Mouse (Mus musculus) retina, embryonic 14.5 days (tissue): Measurements from ENCODE around the gene Lrrc74b.
"Not testable (repeated sequence)": the region's sequence is repeated elsewhere in the genome, so short reads cannot be mapped to it uniquely, and the experiment has no call there.

ENCODE experiments used
- DNase-seq: peaks from one replicate; pipeline ENCODE4 v3.0.0-alpha.2; 2015; ENCODE audit warnings: low spot score

Gene Lrrc74b

GRCm38 (mm10) chr16:17552837-17553236 lies 8.2 kb downstream of the Lrrc74b start:
- no peak for DNase-seq

- no peak for DNase-seq
Measured at GRCm38 (mm10) chr16:17542632-17543031, 18.4 kb downstream of the Lrrc74b start.

- DNase-seq, result no peak
Measured at GRCm38 (mm10) chr16:17536584-17536983, 24.5 kb downstream of the Lrrc74b start.

- DNase-seq, result no peak
Measured at GRCm38 (mm10) chr16:17532676-17533329, 28.2 kb downstream of the Lrrc74b start.

- peak; percentile 45 for DNase-seq
Measured at GRCm38 (mm10) chr16:17532271-17532670, 28.8 kb downstream of the Lrrc74b start.

GRCm38 (mm10) chr16:17530640-17531288 lies 30.3 kb downstream of the Lrrc74b start, which contains the start of gene Thap7:
Thap7 (minus strand) TSS chr16:17531136.
- peak; percentile 96 for DNase-seq

- no peak for DNase-seq
Measured at GRCm38 (mm10) chr16:17529981-17530586, 31.0 kb downstream of the Lrrc74b start.

GRCm38 (mm10) chr16:17528276-17528675 lies 32.8 kb downstream of the Lrrc74b start:
- DNase-seq, result no peak

- no peak for DNase-seq
Measured at GRCm38 (mm10) chr16:17527606-17528005, 33.4 kb downstream of the Lrrc74b start.

- no peak for DNase-seq
Measured at GRCm38 (mm10) chr16:17526223-17526622, 34.8 kb downstream of the Lrrc74b start.

GRCm38 (mm10) chr16:17525524-17525923 lies 35.5 kb downstream of the Lrrc74b start:
- DNase-seq, result no peak

GRCm38 (mm10) chr16:17524156-17524555 lies 36.9 kb downstream of the Lrrc74b start:
- no peak for DNase-seq

- no peak for DNase-seq
Measured at GRCm38 (mm10) chr16:17518910-17519309, 42.1 kb downstream of the Lrrc74b start.

- DNase-seq, result no peak
Measured at GRCm38 (mm10) chr16:17511431-17511830, 49.6 kb downstream of the Lrrc74b start.

- DNase-seq, result no peak
Measured at GRCm38 (mm10) chr16:17510686-17511085, 50.4 kb downstream of the Lrrc74b start.

GRCm38 (mm10) chr16:17510143-17510542 lies 50.9 kb downstream of the Lrrc74b start:
- no peak for DNase-seq

GRCm38 (mm10) chr16:17509240-17509597 lies 51.8 kb downstream of the Lrrc74b start:
- no peak for DNase-seq

GRCm38 (mm10) chr16:17508546-17509239 lies 52.4 kb downstream of the Lrrc74b start, which contains the start of gene Lztr1:
Lztr1 (plus strand) TSS chr16:17508688.
- peak; percentile 92 for DNase-seq

GRCm38 (mm10) chr16:17508031-17508430 lies 53.0 kb downstream of the Lrrc74b start:
- DNase-seq, result not testable (repeated sequence)

- DNase-seq, result no peak
Measured at GRCm38 (mm10) chr16:17507018-17507552, 54.0 kb downstream of the Lrrc74b start.

GRCm38 (mm10) chr16:17502681-17503080 lies 58.4 kb downstream of the Lrrc74b start:
- DNase-seq, result no peak

- peak; percentile 64 for DNase-seq
Measured at GRCm38 (mm10) chr16:17499249-17499883, 61.7 kb downstream of the Lrrc74b start.
